Mouse (Mus musculus): ENCODE data around the gene Dtx4. TPM values are rescaled to one million over a fixed set of nuclear protein-coding genes. Genes with fewer than 3 reads are reported as not detected.
A peak's percentile ranks its signal among the peaks of the same experiment; 100 is the strongest.
"Not testable (repeated sequence)": the region's sequence is repeated elsewhere in the genome, so short reads cannot be mapped to it uniquely, and the experiment has no call there.

Dtx4 gene
- 5.2 and 5.6 TPM in 2 replicates for polyA plus RNA-seq (2016; fragmentation: Nextera tagmentation; extraction: Ambion mirVana)

DNA sequence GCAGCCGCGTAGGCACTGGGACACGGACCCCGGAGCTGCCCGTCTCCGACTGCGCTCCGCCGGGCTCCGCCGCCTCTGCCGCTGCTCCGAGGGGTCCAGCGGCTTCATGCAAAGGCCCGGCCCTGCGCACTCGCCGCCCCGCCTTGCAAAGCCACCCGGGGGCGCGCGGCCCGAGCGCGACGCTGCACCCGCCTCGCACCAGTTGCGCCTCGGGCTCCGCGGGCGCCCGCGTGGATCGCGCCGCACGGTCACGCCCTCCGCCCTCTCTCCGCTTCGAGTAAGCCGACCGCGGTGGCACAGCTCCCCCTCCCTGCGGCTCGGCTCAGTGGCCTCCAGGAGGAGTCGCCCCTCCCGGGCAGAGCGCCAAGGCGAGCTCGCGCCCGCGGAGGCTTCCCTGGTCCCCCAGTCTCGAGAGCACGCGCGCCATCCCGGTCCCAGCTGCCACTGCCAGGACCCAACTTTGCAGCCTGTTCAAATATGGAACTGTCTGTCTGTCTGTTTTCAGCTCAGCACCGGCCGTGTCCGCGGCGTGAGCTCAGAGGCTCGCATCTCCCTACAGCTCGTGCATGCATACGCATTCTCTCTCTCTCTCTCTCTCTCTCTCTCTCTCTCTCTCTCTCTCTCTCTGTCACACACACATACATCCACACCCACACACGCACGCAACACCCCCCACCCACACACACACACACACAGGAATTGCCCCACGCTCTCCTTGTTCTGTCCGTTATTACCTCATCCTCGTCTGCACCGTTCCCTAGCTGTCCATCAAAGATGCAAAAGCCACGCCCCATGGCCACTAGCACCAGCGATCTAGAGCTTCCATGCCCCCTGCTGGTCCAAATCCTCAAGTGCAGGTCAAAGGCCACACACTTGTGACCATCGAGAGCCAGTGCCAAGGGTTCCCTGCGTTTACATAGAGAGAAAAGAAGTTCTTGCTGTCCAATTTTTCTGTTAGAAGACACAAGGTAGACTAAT, at the start of gene Dtx4:
Gene Dtx4, minus strand, starts transcription at position 85 of the 978 bp plus-strand sequence.
- under 1% methylated on average over 73 of the region's 80 CpGs for WGBS
- Histone ChIP-seq H3K4me1 (replicated peaks) (peaks cover 16% of the 10 kb centered on the region; the same call in 1 of the 2 replicates), H3K27me3 (peaks cover 21% of the 10 kb centered on the region), H3K4me3 (replicated peaks) (peak within 1 kb of the TSS; percentile 70), H3K9me3 (no peaks in the 10 kb centered on the region), H3K27ac (peak within 1 kb of the TSS; percentile 74), H3K4me2 (peak within 1 kb of the TSS; percentile 94), H3K36me3 (no peaks in the 10 kb centered on the region), H3K9ac (replicated peaks) (peak within 1 kb of the TSS; percentile 81)
- peak; percentile 92 for ATAC-seq (ENCODE audit: insufficient number of reproducible peaks, insufficient read depth, low FRiP score, low TSS enrichment, low read depth)

DNA sequence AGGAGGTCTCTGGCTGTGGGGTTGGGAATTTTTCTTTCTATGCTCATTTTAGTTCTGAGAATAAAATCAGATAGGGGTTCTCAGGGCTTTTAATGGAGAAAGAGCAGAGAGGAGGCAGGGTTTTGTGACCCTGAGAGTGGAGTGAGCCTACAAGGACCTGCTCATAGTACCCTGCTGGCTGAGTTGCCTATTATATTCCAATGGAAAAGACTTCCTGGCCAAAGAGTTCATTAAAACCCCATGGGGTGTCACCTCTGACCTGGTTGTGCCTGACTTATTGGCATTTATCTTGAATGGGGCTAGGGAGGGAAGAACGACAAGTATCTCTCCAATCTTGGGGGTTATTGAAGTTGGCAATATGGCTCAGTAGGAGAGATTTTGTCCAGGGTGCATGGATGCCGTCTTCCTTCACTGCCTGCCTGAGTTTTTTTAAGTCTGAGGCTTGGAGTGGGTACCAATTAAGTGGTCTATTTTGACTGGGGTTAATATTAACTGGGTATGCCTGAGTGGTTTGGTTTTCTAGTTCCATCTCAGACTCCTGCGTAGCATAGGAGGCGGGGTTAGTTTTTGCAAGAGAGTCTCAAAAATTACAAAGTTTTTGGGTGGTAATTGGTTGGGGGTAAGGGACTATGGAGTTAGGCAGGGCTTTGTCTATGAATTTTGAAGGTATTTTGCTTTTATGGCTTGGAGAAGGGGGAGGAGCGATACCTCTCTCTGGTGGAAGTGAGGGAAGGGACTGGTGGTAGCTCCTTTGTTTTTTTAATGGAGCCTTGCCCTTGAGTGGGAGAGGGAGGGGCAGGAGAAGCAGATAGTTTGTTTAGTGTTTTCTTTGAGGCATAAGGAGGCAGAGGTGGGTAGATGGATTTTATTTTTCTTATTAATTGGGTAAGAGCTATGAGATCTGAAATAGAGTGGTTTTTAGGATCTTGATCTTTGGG, 49.0 kb upstream of the Dtx4 start:
- ATAC-seq (ENCODE audit: insufficient number of reproducible peaks, insufficient read depth, low FRiP score, low TSS enrichment, low read depth) = no peak
- no peak overlapping the region for H3K4me3 ChIP-seq (replicated peaks)
- H3K9ac ChIP-seq (replicated peaks) = no peak overlapping the region
- no peak overlapping the region for H3K27ac ChIP-seq
- WGBS = 72% methylated on average over 5 of the region's 5 CpGs
- no peaks in the 10 kb centered on the region for H3K9me3 ChIP-seq
- no peaks in the 10 kb centered on the region for H3K27me3 ChIP-seq
- no peaks in the 10 kb centered on the region for H3K4me1 ChIP-seq (replicated peaks)
- no peaks in the 10 kb centered on the region for H3K36me3 ChIP-seq
- H3K4me2 ChIP-seq = no peak overlapping the region

DNA sequence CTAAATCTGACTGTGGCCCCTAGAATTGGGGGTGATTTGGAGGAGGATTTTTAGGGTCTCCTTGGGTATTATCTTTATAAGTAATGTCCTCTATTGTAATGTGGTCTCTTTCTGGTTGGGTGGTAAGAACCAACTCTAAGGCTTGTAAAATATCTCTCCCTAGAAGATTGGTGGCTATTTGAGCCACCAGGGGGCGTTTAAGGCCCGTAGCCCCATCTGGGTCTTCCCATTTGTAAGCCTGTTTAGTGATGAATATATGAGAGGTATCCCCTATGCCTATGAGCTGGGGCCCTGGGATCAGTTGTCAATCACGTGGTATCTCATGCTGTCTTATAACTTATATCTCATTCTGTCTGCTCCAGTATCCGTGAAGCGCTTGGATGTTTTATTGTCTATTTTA, 47.9 kb upstream of the Dtx4 start:
- Histone ChIP-seq H3K9ac (replicated peaks) (no peak overlapping the region), H3K36me3 (no peaks in the 10 kb centered on the region), H3K4me1 (replicated peaks) (no peaks in the 10 kb centered on the region), H3K4me3 (replicated peaks) (no peak overlapping the region), H3K27ac (no peak overlapping the region), H3K9me3 (no peaks in the 10 kb centered on the region), H3K4me2 (no peak overlapping the region), H3K27me3 (no peaks in the 10 kb centered on the region)
- ATAC-seq (ENCODE audit: insufficient number of reproducible peaks, insufficient read depth, low FRiP score, low TSS enrichment, low read depth) = no peak
- 87% methylated on average over 5 of the region's 5 CpGs for WGBS

DNA sequence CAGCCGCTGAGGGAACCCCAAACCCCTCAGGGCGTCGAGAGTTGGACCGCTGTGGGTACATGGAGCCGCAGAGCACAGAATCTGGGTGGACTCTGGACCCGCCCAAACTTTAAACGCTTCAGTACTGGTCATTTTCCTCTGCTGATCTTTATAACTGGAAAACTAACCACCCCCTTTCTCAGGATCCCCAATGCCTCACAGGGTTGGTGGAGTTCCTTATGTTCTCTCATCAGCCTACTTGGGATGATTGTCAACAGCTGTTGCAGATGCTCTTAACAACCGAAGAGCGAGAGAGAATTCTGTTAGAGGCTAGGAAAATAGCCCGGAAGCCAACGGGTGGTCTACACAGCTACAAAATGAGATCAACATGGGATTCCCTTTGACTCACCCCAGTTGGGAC, 44.2 kb upstream of the Dtx4 start, which contains the start of gene Fam111a:
Gene Fam111a, plus strand, starts transcription at position 301 of the 400 bp plus-strand sequence.
- not testable (repeated sequence) for ATAC-seq (ENCODE audit: insufficient number of reproducible peaks, insufficient read depth, low FRiP score, low TSS enrichment, low read depth); H3K4me3 ChIP-seq (replicated peaks); H3K9me3 ChIP-seq; H3K27me3 ChIP-seq; H3K27ac ChIP-seq; H3K4me2 ChIP-seq; H3K4me1 ChIP-seq (replicated peaks); H3K36me3 ChIP-seq; H3K9ac ChIP-seq (replicated peaks)
- 95% methylated on average over 11 of the region's 11 CpGs for WGBS

DNA sequence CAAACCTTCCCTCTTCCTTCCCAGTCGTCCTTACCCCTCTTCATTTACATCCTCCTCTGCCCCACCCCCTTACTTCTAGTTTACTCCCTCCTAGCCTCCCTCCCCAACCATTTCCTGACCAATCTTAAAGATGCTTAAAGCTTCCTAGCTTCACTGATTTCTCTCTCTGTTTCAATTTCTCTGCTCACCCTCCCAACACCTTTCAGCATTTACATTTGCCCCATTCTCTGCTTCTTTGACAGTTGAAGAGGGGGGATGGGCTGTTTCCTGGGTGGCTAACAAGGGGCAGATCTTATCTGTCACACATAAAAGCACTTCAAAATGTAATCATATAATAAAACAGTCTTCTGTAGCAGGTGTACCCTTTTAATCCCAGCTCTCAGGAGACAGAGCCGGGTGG, 40.4 kb upstream of the Dtx4 start:
- no peaks in the 10 kb centered on the region for H3K36me3 ChIP-seq
- no peaks in the 10 kb centered on the region for H3K4me1 ChIP-seq (replicated peaks)
- H3K9ac ChIP-seq (replicated peaks) = no peak overlapping the region
- H3K9me3 ChIP-seq = no peaks in the 10 kb centered on the region
- ATAC-seq (ENCODE audit: insufficient number of reproducible peaks, insufficient read depth, low FRiP score, low TSS enrichment, low read depth) = no peak
- no peaks in the 10 kb centered on the region for H3K27me3 ChIP-seq
- no peak overlapping the region for H3K4me3 ChIP-seq (replicated peaks)
- WGBS = 15% methylated on average over 2 of the region's 2 CpGs
- no peak overlapping the region for H3K4me2 ChIP-seq
- H3K27ac ChIP-seq = no peak overlapping the region

DNA sequence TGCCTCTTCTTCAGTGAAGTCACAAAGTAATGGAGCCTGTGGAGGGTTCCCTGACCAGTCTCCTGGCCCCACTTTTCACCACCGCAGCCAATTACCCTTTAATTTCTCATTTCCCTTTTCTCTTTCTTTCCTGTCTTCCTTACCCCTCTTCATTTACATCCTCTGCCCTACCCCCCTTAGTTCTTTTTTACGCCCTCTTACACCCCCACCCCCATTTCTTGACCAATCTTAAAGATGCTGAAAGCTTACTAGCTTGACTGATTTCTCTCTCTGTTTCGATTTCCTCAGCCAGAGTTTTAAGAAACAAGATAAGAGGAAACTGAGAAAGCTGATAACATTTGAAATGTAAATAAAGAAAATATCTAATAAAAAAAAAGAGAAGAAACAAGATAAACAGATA, 39.5 kb upstream of the Dtx4 start:
- H3K36me3 ChIP-seq = no peaks in the 10 kb centered on the region
- H3K27me3 ChIP-seq = no peaks in the 10 kb centered on the region
- ATAC-seq (ENCODE audit: insufficient number of reproducible peaks, insufficient read depth, low FRiP score, low TSS enrichment, low read depth) = no peak
- no peak overlapping the region for H3K9ac ChIP-seq (replicated peaks)
- no peaks in the 10 kb centered on the region for H3K9me3 ChIP-seq
- H3K4me3 ChIP-seq (replicated peaks) = no peak overlapping the region
- no peak overlapping the region for H3K4me2 ChIP-seq
- H3K27ac ChIP-seq = no peak overlapping the region
- WGBS = 75% methylated on average over 3 of the region's 3 CpGs
- H3K4me1 ChIP-seq (replicated peaks) = no peaks in the 10 kb centered on the region

DNA sequence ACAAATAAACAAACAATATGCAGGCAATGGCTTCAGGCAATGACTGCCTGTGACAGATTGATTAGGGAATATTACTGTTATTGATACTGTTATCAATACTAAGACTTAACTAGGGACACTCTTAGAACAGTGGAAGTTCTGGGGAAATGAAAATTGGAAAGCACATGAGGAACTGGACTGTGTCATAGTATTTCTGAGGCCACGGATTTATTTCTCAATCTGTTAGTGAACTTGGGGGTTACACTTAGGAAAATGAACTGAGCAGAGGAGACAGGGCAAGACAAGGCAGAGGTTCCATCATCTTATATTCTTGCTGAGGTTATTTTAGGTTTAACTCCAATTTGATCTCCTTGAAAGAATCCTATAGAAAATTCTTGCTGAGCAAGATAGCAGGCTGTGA, 38.7 kb upstream of the Dtx4 start:
- no peaks in the 10 kb centered on the region for H3K9me3 ChIP-seq
- H3K4me1 ChIP-seq (replicated peaks) = no peaks in the 10 kb centered on the region
- WGBS = 83% methylated on average over 1 of the region's 1 CpGs
- no peaks in the 10 kb centered on the region for H3K27me3 ChIP-seq
- no peaks in the 10 kb centered on the region for H3K36me3 ChIP-seq
- no peak overlapping the region for H3K4me2 ChIP-seq
- H3K9ac ChIP-seq (replicated peaks) = no peak overlapping the region
- no peak overlapping the region for H3K27ac ChIP-seq
- ATAC-seq (ENCODE audit: insufficient number of reproducible peaks, insufficient read depth, low FRiP score, low TSS enrichment, low read depth) = no peak
- no peak overlapping the region for H3K4me3 ChIP-seq (replicated peaks)

DNA sequence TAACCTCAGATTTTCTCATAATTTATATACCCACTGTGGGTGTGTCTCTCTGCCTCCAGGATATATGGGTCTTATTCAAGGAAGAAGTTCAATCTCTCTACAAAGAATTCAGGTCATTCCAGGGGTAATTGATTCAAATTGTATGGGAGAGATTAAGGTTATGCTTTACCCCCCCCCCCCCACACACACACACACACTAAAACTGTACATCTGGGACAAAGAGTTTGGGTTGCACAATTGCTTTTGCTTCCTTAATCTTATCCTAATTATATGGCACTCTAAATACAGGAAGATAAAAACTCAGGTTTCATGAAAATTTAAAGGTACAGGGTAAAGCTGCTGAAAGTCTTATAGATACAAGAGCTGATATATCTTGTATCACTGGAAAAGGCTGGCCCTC, 35.9 kb upstream of the Dtx4 start:
- ATAC-seq (ENCODE audit: insufficient number of reproducible peaks, insufficient read depth, low FRiP score, low TSS enrichment, low read depth) = no peak
- Histone ChIP-seq H3K9ac (replicated peaks) (no peak overlapping the region), H3K27ac (no peak overlapping the region), H3K4me2 (no peak overlapping the region), H3K36me3 (no peaks in the 10 kb centered on the region), H3K27me3 (no peaks in the 10 kb centered on the region), H3K4me1 (replicated peaks) (no peaks in the 10 kb centered on the region), H3K4me3 (replicated peaks) (no peak overlapping the region), H3K9me3 (no peaks in the 10 kb centered on the region)

DNA sequence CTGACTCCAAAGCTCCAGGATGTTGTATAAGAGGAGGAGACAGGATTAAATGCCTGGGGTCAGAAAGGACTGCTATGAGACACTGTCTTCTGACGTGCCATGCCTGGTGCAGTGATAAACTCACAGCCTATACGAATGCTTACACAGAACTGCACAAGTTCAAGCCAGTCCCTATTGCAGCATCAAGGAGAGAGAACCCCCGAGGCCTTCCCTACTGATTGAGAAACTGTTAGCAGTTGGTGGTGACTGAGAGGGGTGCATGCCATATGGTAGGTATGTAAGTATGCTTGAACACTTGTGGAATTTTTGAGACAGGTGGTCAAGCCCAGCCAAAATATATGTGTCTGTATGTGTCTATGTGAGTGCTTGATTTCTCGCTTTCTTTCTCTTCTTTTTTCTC, 22.1 kb upstream of the Dtx4 start:
- no peak for ATAC-seq (ENCODE audit: insufficient number of reproducible peaks, insufficient read depth, low FRiP score, low TSS enrichment, low read depth)
- no peaks in the 10 kb centered on the region for H3K36me3 ChIP-seq
- no peaks in the 10 kb centered on the region for H3K4me1 ChIP-seq (replicated peaks)
- H3K9ac ChIP-seq (replicated peaks) = no peak overlapping the region
- H3K4me3 ChIP-seq (replicated peaks) = no peak overlapping the region
- H3K9me3 ChIP-seq = no peaks in the 10 kb centered on the region
- 36% methylated on average over 4 of the region's 4 CpGs for WGBS
- H3K4me2 ChIP-seq = no peak overlapping the region
- no peak overlapping the region for H3K27ac ChIP-seq
- H3K27me3 ChIP-seq = no peaks in the 10 kb centered on the region

DNA sequence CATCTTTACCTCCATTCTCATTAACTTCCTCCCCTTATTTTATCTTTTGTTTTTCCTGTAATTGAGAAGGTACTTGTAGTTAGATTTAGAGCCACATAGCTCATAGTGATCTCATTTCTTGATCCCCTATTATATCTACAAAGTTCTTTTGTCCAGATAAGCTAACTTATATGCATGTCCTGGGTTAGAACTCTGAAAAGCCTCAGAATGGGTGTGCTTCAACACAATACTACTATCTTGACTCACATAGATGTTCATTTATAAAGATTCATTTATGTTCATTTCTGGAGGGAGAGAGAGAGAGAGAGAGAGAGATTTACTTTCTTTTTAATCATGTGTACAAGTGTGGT, 17.3 kb upstream of the Dtx4 start:
- Histone ChIP-seq H3K4me1 (replicated peaks) (no peaks in the 10 kb centered on the region), H3K27ac (no peak overlapping the region), H3K9me3 (no peaks in the 10 kb centered on the region), H3K4me2 (peak overlapping the region; percentile 65), H3K27me3 (peaks cover 4% of the 10 kb centered on the region; the same call in 1 of the 2 replicates), H3K9ac (replicated peaks) (no peak overlapping the region), H3K36me3 (no peaks in the 10 kb centered on the region), H3K4me3 (replicated peaks) (peak overlapping the region; percentile 41)
- ATAC-seq (ENCODE audit: insufficient number of reproducible peaks, insufficient read depth, low FRiP score, low TSS enrichment, low read depth) = no peak

Measured in limb, embryonic 12.5 days (tissue).